10 mouse cellular contexts compared by ENCODE assay signal in genomic region chr7:123365876-123366741, GRCm38 (mm10). TPM values are rescaled to one million over a fixed set of nuclear protein-coding genes. Genes with fewer than 3 reads are reported as not detected.
DNase-seq lines count a peak whose midpoint lies in the region; ATAC-seq and TF ChIP-seq lines count a peak whose summit lies in the region.
"Had no signal": no experiment of that assay in that cellular context is flagged by ENCODE, and none has a peak within 500 bp of the region (broad histone marks: within the 10 kb centered on the region; RNA-seq: fewer than 3 reads in every experiment).

No protein-coding gene starts in this region.

- H3K27ac ChIP-seq in cerebellum, adult 2 months (ENCODE audit: insufficient read depth, low read length) = peak overlapping the region; percentile 45
- peak overlapping the region; percentile 76 for H3K27ac ChIP-seq in left cerebral cortex, adult 2 months
- peak overlapping the region; percentile 86 for H3K27ac ChIP-seq in liver, embryonic 12.5 days
- H3K27ac ChIP-seq: neural tube, embryonic 13.5 days had no signal

- peak overlapping the region; percentile 93 for H3K4me2 ChIP-seq in liver, embryonic 12.5 days
- H3K4me2 ChIP-seq: neural tube, embryonic 13.5 days had no signal

- no peaks in the 10 kb centered on the region for H3K9me3 ChIP-seq in liver, embryonic 12.5 days (replicated peaks)
- no peaks in the 10 kb centered on the region for H3K9me3 ChIP-seq in megakaryocyte, embryonic 14.5 days
- H3K9me3 ChIP-seq: neural tube, embryonic 13.5 days had no signal

- H3K9ac ChIP-seq in liver, embryonic 12.5 days = peak overlapping the region; percentile 95
- H3K9ac ChIP-seq: neural tube, embryonic 13.5 days had no signal

- H3K27me3 ChIP-seq in cerebellum, adult 2 months (ENCODE audit: control insufficient read depth, insufficient read depth, low read length) = no peaks in the 10 kb centered on the region
- no peaks in the 10 kb centered on the region for H3K27me3 ChIP-seq in liver, embryonic 12.5 days (replicated peaks)
- no peaks in the 10 kb centered on the region for H3K27me3 ChIP-seq in megakaryocyte, embryonic 14.5 days (replicated peaks)
- H3K27me3 ChIP-seq: neural tube, embryonic 13.5 days had no signal

- peaks cover 24% of the 10 kb centered on the region for H3K4me1 ChIP-seq in cerebellum, adult 2 months (ENCODE audit: control insufficient read depth, insufficient read depth, low read length)
- peaks cover 82% of the 10 kb centered on the region for H3K4me1 ChIP-seq in liver, embryonic 12.5 days
- peaks cover 82% of the 10 kb centered on the region for H3K4me1 ChIP-seq in megakaryocyte, embryonic 14.5 days

- peaks cover 22% of the 10 kb centered on the region for H3K36me3 ChIP-seq in liver, embryonic 12.5 days
- peaks cover 26% of the 10 kb centered on the region for H3K36me3 ChIP-seq in megakaryocyte, embryonic 14.5 days (replicated peaks; ENCODE audit: low read length)
- H3K36me3 ChIP-seq: neural tube, embryonic 13.5 days had no signal

- intact Hi-C loops in left cerebral cortex, adult 2 months (cut with DNase I) = no loop called here

- DNase-seq in cerebellum, adult 2 months = peak; percentile 57 to 60
- no peak for DNase-seq in cerebellum, adult 11 months
- DNase-seq in left cerebral cortex, adult 2 months (ENCODE audit: extremely low spot score in 1 of 2, low spot score in 2 of 2) = no peak
- DNase-seq in left cerebral cortex, adult 11 months (ENCODE audit: low spot score) = no peak
- no peak for DNase-seq in spleen, adult 18-20 months
- DNase-seq: gastrocnemius, postnatal 14 days had no signal

- H3K4me3 ChIP-seq in cerebellum, adult 2 months (replicated peaks; ENCODE audit: insufficient read depth, low read depth, low read length) = no peak overlapping the region
- no peak overlapping the region for H3K4me3 ChIP-seq in left cerebral cortex, adult 2 months
- peak overlapping the region; percentile 94 for H3K4me3 ChIP-seq in liver, embryonic 12.5 days
- H3K4me3 ChIP-seq in megakaryocyte, embryonic 14.5 days (replicated peaks) = peak overlapping the region; percentile 86
- H3K4me3 ChIP-seq: neural tube, embryonic 13.5 days had no signal

- 0 out of 2 replicates have a peak, but pooled peaks have one; percentile 10 for TF ChIP-seq POLR2A in cerebellum, adult 2 months (IDR thresholded peaks at IDR 0.05; ENCODE audit: borderline replicate concordance, insufficient read depth, low read length)

- WGBS in cerebellum, adult 2 months = 24% methylated on average over 7 of the region's 7 CpGs
- WGBS in liver, embryonic 12.5 days (ENCODE audit: insufficient replicate concordance) = 39% methylated on average over 7 of the region's 7 CpGs

- peak; percentile 42 for ATAC-seq in liver, embryonic 12.5 days
- ATAC-seq in activated CD4-positive, CD25-positive, alpha-beta regulatory T cell, adult 4 months = no peak

- no peak for TF ChIP-seq CTCF in cerebellum, adult 2 months (IDR thresholded peaks at IDR 0.05; ENCODE audit: borderline replicate concordance, insufficient read depth, low read depth, low read length)
- TF ChIP-seq CTCF in left cerebral cortex, adult 2 months (IDR thresholded peaks at IDR 0.05) = no peak

RNA-seq across cellular contexts. Expression of gene Lcmt1, which starts 3.5 kb away (rescaled TPM):
- polyA plus RNA-seq in cerebellum, adult 2 months (2012; rRNA removed) = 77.0 and 81.3 TPM in 2 replicates
- 10 to 100 TPM; 82.1 to 88.2 TPM for total RNA-seq in left cerebral cortex, adult 2 months (2021)
- 33.4 and 34.4 TPM in 2 replicates for polyA plus RNA-seq in liver, embryonic 12.5 days (2016; fragmentation: Nextera tagmentation; extraction: Ambion mirVana)
- 2.3 and 4.3 TPM in 2 replicates for polyA plus RNA-seq in megakaryocyte, embryonic 14.5 days (2012; ENCODE audit: insufficient read depth, low replicate concordance)
- polyA plus RNA-seq in activated CD4-positive, CD25-positive, alpha-beta regulatory T cell, adult 4 months (2017; shearing (Covaris generic)) = 10 to 100 TPM; 31.9 to 37.4 TPM

RNA-seq across cellular contexts. Expression of gene Arhgap17, which starts 3.6 kb away (rescaled TPM):
- polyA plus RNA-seq in cerebellum, adult 2 months (2012; rRNA removed) = 21.2 and 24.7 TPM in 2 replicates
- total RNA-seq in left cerebral cortex, adult 2 months (2021) = 10 to 100 TPM; 20.3 to 22.1 TPM
- polyA plus RNA-seq in liver, embryonic 12.5 days (2016; fragmentation: Nextera tagmentation; extraction: Ambion mirVana) = 16.7 TPM in 2 replicates
- polyA plus RNA-seq in megakaryocyte, embryonic 14.5 days (2012; ENCODE audit: insufficient read depth, low replicate concordance) = 51.0 and 54.9 TPM in 2 replicates
- 10 to 100 TPM; 17.8 to 24.4 TPM for polyA plus RNA-seq in activated CD4-positive, CD25-positive, alpha-beta regulatory T cell, adult 4 months (2017; shearing (Covaris generic))

Comparison
In these comparisons a context has a peak if more than half of its experiments do, and no peak if none do; other contexts are left out.
1. DNase-seq: peak in cerebellum, adult 2 months (2 of 2); none in cerebellum, adult 11 months (single experiment), left cerebral cortex, adult 2 months (0 of 2), left cerebral cortex, adult 11 months (single experiment) and spleen, adult 18-20 months (0 of 2).
2. H3K4me3 ChIP-seq: peak in liver, embryonic 12.5 days (single experiment) and megakaryocyte, embryonic 14.5 days (single experiment); none in cerebellum, adult 2 months (single experiment) and left cerebral cortex, adult 2 months (single experiment).
3. Peak in every context shown above with its lines, with median percentiles within 50 percentile points of each other: H3K27ac ChIP-seq.